Mouse (Mus musculus) natural killer cell, adult 2 months (primary cell): ENCODE data around the gene Bcas1.

Experiments
- DNase-seq, 2 experiments: peaks; one replicate each; pipeline ENCODE4 v3.0.0; 2022; ENCODE audit warnings: low spot score in 2 of 2

Gene Bcas1

DNA sequence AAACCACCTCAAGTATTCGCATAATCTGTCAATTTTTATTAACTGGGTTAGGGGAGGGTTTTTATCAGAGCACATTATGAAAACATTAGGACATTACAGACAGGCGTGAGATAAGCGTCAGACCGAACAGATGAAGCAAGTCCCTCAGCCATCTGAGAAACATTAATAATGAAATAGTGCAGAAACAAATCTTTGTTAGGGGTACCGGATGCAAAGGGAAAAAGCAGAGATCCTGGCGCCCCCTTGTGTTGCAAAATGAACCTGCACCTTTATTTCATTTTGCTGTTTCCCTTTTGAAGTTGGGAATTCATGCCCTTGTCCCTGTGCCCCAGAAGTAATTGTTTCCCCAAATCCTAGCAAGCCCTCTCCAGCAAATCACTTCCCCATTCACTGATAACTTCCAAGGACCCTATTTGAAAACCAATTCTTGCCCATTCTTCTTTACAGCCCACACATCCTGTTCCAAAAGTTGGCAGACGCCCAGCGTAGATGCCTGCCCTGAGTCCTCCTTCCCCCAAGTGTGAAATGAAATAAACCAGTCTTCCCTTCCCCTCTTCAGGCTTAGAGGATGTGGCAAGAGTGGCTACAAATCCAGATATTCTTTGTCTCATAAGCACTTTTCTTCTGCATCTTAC lies 80.4 kb downstream of the Bcas1 start:
- DNase-seq: peak in 1 of 2 experiments; percentile 44

DNA sequence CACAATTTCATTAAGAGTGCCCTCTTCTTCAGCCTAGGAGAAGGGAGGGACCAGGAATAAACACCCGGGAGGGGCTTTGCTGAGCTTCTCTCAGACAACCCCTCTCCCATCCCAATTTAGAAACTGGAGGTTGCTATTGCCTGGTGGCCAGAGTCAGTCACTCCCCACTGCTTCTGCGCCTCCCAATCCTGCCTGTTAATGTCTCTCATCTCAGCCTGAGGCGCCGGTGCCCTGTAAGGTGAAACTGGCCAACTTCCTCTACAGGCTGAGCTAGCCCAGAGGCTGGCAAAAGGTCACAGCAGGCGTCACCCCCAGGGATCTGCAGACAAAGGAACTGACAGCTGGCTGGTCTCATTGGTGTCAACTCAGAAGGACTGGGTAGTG lies 82.2 kb downstream of the Bcas1 start:
- peak in 1 of 2 experiments; percentile 39 for DNase-seq

DNA sequence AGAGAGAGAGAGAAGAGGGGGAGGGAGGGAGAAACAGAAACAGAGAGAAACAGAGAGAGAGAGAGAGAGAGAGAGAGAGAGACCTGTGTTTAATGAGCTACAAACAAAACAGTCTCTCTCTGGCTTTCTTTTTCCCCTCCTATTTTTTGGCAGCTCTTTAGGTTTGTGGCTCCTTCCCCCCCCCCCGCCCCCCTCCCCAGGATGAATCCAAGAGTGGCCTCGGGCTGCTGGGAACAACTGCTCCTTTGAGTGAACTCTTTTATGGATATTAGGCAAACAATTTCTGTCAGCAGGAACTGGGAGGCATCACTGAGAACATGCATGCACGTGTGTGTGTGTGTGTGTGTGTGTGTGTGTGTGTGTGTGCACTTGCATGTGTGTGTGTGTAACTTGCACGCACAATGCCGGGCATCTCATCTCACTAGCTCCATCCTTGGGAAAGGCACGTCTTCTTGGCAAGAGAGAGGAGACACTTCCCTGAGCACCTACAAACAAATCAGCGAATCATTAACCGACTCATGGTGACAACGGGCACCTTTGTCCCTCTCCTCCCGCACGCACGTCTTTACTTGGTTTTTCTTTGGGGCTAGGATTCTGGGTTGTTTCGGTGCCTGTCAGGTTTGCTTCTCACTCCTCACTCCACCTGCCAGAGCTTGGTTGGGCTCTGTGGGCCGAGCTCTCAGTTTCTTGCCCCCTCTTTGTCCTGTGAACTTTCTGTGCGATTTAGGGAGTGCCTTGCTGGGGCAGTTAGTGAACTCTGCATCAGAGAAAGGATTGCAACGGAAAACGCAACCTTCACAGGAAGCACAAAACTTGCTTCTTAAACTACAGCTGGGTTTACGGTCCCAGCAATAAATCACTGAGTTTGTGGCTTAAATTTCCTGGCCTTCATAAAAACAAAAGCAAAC lies 82.9 kb downstream of the Bcas1 start:
- no peak for DNase-seq

DNA sequence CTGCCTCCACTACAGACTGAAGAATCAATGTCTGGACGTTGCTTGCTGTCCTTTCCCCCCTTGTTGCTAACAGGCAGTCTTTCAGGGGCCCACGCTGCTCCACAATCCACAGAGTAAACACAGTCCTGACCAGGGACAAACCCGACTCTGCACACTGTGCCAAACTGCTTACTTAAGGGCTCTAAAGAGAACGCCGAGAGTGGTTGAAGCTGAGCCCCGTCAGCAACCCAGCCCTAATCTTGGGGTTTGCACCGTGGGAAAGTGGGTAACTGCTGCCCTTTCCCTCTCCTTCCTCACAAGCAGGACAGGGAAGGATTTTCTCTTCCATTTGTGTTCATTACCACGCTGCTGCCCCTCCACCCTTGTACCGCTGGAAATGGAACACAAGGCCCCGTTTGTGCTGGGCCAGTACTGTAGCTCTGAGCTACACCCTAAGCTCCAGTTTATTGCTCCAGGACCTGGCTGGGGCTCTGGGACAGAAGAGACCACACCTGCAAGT lies 83.8 kb downstream of the Bcas1 start:
- DNase-seq: no peak

DNA sequence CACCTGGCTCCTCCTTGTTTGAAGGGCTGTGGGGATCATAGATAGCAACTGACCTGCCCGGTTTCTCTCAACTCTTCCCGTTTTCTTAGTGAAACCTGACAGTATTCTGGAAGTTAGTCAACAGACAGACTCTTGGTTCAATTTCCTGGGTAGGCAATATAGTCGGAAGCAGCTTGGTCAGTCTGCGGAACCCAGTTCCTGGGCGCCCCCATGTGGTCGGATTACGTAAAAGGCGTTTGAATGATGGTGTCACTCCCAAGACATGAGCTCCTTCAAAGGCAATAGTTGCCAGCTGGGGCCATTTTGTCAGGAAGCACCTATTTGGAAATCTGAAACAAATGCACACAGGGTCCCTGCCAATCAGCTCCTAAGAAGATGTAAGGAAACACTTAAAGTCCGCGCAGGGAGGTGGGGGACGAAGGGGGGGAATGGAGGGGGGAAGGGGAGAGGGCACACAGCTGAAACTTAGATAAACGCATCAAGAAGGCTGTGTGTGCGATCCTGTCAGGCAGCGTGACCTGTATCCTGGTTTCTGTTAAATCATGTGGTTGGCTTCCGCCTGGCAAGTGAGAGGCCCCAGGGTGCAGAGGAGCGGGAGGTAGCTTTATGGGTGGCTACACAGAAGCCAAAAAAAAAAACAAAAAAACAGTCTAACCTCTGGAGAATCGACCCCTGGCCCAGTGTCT lies 84.4 kb downstream of the Bcas1 start:
- peak; percentile 57 to 76 for DNase-seq

DNA sequence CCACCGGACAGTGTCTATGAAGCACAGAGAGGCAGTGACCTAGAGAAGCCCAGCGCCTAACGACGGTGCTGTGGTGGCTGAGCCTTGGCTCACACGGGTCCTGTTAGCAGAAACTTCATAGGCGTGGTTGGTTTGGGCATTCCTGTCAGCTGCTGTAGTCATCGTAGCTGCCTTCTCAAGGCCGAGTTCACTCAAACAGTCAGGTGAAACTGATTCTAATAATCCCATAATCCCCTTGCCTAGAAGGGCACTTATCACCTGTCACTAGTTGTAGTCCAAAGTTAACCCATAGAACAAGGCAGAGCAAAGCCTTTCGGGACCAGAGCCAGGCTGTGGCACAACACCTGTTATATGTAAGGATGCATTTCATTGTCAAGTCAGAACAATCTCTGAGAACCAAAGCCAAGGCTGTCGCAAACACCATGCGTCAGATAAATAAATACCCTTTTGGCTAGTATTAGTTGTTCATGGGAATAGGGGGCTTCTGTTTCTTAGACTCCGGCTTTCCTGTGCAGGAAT lies 85.3 kb downstream of the Bcas1 start:
- DNase-seq: no peak

DNA sequence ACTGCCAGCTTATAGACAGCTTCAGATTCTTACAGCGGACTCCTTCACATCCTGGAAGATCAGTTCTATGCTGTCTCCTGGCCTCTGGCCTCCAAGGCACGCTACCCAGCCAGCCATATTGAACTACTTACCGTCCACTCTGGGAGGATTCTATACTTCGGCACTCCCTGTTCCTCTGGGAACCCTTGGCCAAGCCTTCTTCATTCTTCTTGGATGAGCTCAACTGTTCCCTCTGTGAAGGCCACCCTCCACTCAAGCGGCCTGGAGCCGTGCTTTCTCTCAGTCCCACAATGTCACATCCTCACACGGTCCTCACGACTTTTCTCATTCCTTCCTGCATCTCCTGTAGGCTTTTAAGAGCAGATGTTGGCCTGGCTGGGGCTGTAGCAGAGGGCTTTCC lies 86.5 kb downstream of the Bcas1 start:
- no peak for DNase-seq

DNA sequence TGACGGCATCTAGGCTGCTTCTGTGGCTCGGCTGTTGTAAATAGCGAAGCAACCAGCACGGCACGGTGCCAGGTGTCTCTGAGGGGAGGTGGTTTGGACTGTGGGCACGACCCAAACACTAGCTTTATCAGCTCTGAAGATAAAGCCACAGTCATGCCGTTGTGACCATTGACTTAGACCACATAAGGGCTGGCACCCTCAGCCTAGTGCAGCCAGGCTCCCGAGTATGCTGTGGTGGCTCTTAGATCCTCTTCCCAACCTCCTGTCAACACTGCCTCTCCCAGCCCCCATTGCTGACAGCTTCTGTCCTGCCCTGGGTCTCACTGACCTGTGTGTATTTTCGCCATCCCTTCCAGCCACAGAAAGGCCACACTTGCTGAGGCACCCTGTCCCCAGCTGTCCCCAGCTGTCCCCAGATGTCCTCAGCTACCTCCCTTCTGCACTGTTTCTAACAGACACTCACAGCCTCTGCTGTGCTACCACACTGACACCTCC lies 91.3 kb downstream of the Bcas1 start:
- no peak for DNase-seq

DNA sequence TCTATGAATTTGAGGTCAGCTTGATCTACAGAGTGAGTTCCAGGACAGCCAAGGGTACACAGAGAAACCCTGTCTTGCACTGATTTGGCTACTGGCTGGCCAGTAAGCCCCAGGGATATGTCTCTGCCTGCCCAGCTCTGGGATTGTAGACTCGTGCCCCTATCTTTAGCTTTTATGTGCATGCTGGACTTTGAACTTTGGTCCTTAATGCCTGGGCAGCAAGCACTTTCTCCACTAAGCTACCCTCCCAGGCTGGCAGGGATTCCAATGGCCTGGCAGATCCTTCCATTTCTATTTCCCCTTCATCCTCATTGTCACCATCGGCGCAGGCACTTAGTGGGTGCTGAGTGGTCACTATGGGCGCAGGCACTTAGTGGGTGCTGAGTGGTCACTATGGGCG lies 92.5 kb downstream of the Bcas1 start:
- DNase-seq: no peak

DNA sequence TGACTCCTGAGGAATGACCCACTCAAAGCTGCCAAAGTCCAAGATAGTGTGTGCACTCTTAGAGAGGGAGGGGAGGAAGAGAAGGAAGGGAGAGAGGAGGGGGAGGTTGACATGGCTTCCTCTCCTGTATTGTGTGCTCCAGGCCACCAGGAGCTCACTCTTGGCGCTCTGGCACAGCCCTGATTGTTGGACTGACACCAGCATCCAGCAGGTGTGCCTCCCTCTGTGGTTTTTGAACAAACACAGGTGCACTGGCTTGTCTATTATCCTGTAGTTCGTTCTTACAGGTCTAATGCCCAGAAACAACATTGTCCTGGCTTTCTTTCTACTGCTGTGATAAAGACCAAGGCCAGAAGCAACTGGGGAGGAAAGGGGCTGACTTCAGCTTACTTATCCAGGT lies 95.8 kb downstream of the Bcas1 start:
- DNase-seq: no peak

DNA sequence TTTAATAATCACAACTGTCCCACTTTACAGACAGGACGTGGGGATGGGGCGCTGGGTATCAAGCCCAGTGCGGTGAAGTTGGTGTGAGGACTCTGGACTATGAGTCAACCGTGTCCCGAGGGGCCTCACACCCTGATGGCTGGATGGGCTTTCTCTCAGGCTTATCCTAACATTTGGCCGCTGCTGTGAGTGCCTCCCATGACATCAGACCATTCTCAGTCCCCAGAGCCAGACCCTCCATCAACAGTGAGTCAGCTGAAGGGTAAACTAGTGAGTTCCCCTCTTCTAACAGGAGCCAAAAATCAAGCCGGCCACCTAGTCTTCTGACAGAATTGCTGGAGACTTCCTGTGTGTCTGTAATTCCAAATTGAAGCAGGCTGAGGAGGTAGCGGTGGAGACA lies 97.2 kb downstream of the Bcas1 start:
- no peak for DNase-seq

DNA sequence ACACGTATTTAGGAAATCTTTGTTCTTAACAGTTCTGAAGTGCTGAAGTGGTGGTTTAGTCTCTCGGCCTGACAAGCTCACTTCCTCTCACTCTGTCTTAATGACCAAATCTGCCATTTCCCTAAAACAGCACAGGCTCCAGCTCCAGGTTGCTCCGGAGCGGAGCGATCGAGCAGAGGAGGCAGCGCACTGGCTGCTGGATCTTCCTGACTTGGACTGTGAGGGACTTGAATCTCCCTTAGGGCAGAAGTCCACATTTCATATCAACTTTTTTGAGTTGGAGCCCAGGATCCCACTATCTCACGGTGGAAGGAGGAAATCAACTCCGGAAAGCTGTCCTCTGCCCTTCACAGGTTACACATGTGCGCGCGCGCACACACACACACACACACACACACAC lies 97.7 kb downstream of the Bcas1 start:
- DNase-seq: no peak

DNA sequence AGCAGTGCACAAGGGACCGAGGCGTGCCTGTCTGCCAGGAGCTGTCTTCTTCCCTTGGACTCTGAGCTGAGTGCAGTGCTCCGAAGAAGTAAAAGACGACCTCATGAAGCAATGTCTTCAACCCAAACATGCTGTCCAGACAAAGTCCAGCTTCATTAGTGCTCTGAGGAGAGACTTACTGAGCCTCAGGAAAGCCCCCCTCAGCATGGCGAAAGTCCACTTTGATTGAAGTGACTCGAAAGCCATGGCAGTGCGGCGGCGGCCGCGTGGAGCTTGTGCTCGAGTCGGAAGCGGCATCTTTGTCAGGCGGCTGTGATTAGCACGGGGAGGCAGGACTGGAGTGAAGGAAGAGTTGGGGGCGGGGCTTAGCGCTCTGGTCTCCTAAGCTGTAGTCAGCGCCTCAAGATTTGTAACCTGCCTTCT lies 103.7 kb downstream of the Bcas1 start:
- no peak for DNase-seq

DNA sequence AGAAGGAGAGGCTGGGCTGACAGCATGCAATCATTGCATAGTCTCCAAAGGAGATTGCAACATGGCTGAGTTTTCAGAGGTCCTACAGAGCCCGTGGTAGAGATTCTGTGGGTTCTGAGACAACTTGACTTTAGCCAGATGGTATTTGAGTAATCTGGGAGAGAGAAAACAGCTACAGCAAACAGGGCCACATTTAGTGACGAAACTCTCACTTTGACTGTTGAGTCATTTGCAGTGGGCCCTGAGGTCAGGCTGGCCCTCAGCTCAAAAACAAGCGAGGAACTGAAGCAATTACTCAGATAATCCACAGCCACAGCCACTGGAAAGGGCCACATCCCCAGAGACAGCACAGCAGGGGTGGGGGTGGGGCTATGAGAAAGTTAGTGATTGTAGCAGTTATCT lies 105.6 kb downstream of the Bcas1 start:
- peak in 1 of 2 experiments; percentile 32 for DNase-seq

DNA sequence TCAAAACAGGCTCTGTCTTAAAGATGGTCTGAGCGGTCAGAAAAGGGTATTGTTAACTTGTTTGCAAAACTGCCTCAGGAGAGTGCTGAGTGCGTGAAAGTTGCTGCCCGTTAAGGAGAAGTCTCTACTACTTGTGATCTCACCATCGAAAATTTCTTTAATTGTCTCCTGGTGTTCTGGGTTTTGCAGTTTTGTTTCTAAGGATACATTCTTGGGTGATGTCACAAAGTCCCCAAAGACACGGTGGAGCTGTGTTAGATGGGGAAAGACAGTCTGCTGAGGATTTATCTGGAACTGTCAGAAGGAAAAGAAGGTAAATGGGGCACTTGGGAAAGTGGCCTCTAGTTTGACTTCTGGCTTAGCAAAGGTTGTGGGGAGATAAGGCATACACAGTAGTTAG lies 106.1 kb downstream of the Bcas1 start:
- no peak for DNase-seq

DNA sequence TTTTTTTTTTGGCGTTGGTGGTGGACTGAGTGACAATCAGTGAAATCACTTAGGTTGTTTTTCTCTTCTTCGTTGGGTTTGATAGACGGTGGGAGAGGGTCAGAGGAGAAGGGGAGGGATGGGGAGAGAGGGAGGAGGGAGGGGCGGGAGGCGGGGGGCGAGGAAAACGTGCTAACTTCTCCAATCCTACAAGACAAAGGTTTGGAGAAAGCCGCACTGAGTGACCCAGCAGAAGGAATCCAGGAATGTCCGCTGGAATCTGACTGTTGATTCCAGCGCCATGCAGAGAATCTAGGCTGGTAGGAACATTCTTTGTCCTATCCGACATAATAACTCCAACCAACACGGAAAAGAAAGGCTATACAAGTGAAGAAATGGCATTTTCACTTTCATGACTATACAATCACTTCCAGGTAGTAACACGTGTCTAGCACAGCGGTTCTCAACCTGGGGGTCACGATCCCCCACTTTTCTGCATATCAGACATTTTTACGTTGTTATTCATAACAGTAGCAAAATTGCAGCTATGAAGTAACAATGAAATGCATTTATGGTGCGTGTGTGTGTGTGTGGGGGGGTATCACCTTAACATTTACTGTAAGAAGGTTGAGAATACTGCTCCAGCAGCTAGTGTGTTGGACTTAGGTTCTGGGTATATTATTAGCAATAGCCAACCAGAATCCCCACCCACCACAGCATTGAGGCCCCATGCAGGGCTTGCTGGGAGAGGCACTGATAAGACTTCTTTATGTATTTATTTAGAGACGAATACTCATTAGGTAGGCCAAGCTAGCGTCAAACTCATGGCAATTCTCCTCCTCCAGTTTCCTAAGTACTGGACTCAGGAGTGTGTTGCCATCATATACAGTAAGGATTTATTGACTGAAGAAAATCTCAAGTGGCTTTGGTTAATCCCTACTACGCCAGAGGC lies 107.8 kb downstream of the Bcas1 start:
- DNase-seq: no peak

DNA sequence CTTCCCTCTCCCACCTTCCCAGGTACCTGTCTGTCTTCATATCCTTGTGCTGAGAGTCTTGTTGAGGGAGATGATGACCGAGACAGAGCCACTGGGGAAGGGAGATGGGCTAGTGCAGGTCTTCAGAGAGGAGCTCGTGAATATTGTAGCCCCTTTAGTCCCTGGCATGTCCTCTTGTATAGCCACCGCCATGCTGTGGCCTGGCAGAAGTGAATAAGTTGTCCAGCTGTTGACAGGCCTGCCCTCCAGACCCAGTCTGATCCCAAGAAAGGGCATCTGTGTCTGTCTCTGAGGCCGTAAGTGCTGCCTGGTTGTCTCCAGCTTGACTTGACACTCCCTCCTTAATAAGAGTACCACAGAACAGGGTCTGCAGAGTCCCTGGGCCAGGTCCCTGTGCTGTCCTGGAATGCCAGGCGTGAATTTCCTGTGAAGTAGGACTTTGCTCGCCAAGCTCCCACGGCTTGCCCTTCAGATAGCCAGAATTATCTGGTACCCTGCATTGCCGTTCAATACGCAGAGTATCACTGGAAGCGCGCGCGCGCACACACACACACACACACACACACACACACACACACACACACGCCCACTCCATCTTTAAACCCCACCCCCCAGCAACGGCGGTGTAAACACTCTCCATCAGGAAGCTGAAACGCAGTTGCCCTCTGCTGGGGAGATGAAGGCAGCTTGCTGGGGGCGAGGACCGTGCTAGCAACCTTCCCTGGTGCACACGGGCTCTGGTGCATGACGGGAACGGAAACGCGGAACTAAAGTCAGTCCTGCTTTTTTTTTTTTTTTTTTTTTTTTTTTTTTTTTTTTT lies 108.7 kb downstream of the Bcas1 start:
- DNase-seq: peak; percentile 72 to 82

DNA sequence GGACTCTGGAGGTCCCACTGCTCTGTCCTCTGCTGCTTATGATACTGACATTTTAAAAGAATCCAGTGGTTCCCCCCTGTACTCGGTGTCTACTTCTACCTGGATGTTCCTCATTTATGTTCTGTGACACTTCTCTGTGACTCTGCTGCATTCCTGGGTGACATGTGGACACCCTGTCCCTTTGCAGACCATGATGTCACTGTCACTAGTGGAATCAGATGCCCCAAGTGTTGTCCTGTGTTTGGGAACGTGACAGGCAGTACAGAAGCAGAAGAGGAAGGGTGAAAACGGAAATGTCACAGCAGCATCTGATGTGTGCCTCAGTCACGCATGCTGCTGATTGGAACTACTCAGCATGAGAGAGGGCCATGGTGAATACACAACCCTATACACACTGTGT lies 110.9 kb downstream of the Bcas1 start:
- DNase-seq: no peak

DNA sequence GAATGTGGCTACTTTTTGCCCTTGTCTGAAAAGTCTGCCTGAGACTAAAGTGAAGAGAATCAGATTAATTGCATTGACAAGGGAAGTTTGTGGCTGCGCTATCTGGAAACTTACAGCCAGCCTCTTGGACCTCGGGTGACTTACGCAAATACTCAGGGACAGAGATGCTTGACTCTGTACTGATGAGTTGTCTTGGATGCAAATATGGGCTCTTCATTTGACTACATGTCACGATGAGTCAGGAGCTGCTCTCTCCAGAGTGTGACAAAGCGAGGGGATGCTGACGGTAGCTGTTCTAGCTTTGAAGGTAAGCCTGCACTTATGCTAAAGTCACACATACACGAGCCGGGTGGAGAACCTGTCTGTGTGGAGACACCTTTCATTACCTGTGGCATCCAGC lies 111.3 kb downstream of the Bcas1 start:
- DNase-seq: no peak

DNA sequence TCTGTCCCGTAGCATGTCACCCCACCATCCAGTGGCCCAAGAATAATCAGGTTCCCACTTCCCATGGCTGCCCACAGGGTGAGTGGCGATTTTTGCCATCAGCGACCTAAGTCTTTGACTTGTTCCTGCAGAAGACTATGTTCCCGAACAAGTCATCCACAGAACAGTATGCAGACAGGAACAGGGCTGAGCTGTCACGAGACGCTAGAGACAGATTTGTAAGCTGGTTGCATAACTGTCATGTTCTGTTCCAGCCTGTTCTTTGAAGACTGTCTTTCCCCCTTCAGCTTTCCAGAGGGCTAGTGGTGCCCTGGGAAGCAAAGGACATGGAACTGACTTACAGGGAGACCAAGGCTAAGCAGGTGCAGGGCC lies 116.7 kb downstream of the Bcas1 start:
- DNase-seq: no peak
